Mouse (Mus musculus) common myeloid progenitor, adult 5-6 weeks (primary cell): Measurements from ENCODE around the gene Trim63. TPM values are rescaled to one million over a fixed set of nuclear protein-coding genes. Genes with fewer than 3 reads are reported as not detected.
"Not testable (repeated sequence)": the region's sequence is repeated elsewhere in the genome, so short reads cannot be mapped to it uniquely, and the experiment has no call there.

Experiments
- ATAC-seq: replicated peaks from 2 replicates; pipeline ENCODE4 v1.8.0; 2016; ENCODE audit warnings: low read depth, mild to moderate bottlenecking, moderate TSS enrichment, inconsistent platforms; ENCODE audit not compliant: poor library complexity, severe bottlenecking
- total RNA-seq: library from RNA; stranded (forward); fragments of 200-1000, 187-1606 nt; gene quantifications from 2 replicates; pipeline ENCODE4 v1.2.3, GENCODE M21; 2017

Gene Trim63
- total RNA-seq, 1 experiment from 2014 or later = not detected

DNA sequence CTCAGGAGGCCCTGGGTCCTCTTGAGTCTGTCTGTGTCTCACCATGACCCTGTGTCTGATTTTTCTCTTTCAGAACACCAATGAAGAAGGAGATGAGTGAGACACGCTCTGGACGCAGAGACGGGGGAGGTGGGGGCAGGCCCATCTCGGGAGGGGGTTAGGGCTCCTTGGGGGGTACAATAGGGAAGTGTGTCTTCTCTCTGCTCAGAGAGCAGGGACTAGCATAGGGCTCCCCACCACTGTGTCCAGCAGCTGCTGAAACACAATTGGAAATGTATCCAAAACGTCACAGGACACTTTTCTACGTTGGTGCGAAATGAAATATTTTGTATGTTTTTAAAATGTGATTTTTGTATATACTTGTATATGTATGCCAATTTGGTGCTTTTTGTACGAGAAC lies 13.9 kb downstream of the Trim63 start:
- no peak for ATAC-seq

DNA sequence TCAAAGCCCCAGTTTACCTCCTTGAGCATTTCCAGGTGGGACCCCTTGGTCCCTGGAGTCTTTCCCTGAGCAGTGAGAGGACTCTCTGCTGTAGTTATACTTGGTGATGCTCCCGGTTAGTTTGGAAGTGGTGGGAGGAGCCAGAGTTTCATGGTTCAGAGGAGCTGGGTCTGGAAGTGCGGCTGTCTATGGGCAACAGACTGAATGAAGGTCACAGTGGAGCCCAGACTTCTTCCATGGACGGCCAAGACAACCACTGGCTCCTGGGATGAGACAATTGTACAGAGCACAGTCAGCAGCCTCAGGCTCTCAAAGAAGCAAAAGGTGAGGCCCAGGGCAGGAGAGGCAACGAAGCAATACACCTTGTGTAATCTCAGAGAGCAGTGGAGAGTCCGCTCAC lies 15.4 kb downstream of the Trim63 start:
- ATAC-seq = no peak

DNA sequence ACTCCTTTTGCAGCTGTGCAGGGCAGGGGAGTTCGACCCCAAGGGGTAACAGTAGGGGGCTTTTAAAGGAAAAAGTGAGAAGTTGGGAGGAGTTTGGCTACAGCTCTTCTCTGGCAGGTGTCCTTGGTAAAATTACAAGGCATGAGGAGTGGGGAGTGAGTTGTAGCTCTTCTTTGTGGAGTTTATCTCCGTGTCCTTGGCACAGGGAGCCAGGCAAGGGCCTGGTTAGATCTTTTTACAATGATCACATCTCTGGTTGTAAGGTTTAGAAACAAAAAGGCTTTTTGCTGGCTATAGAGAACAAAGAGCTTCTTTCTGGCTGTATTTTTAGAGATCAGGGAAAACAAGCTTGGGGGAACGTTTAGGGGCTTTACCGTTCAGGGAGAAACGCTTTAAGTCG lies 26.3 kb downstream of the Trim63 start:
- ATAC-seq = not testable (repeated sequence)

DNA sequence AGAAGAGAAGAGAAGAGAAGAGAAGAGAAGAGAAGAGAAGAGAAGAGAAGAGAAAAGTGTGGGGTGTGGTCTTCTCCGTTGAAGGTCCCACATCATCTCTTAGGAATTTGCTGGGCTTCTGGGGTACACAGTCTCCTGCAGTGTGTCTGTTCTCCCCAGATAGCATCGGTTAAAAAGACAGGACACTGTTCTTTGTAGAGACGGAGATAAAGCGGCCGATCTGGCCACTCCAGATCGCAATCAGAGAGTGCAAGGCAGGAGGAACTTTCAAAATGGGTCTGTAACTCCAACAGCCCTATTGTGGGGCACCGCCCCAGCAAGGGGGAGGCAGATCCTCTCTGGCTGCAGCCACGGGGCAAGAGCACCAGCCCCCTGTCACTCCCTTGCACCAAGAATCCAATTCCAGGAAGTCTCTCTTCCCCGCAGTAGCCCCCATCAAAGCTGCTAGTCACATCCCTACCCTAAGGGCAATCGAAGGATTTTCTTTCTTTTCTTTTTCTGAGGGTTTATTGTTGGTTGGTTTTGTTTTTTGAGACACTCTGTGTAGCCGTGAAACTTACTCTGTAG lies 27.4 kb downstream of the Trim63 start:
- ATAC-seq = peak; percentile 50

DNA sequence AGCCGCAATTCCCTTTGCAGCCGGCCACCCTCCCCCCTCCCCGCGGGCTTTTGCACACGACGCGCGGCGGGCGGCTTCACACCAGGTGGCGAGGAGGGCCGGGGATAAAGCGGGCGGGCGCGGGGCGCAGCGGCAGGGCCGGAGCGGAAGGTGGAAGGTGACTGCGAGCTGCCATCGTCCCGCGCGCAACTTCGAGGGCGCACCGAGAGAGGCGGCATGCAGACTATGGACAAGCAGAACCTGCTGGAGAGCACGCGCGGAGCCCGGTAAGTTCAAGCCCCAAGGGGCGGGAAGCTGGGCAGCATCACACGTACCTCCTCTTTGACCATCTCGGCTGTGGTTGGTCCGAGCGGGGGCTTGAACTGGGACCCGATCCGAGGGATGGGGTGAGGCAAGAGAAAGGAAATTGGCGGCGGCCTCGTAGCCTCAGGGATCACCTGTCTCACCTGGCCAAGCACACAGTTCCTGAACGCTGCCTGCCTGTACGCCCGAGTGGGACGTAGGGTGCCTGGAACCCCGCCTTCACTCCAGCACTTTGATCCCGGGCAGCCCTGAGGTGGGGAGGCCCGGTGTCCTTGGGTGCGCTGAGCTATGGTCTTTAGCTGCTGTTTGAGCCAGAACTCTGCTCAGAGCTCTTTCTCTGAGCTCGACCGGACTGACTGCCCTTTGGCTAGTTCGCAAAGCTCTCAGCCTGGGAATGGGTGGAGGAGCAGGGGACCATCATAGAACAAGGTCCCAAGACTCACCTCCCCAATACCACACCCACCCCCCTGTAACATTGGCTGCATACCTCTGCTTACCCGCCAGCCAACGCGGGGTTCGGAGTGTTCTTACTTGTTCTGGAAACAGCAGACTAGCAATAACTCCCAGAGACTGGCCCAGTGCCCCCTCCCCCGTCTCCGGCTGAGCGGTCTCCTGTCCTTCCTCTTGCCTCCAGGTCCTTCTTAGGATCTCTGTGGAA lies 28.4 kb downstream of the Trim63 start, which contains the start of gene Slc30a2:
Slc30a2 (plus strand) TSS at position 111 of the 961 bp plus-strand sequence.
- 0 out of 2 replicates have a peak, but pooled peaks have one; percentile 42 for ATAC-seq

DNA sequence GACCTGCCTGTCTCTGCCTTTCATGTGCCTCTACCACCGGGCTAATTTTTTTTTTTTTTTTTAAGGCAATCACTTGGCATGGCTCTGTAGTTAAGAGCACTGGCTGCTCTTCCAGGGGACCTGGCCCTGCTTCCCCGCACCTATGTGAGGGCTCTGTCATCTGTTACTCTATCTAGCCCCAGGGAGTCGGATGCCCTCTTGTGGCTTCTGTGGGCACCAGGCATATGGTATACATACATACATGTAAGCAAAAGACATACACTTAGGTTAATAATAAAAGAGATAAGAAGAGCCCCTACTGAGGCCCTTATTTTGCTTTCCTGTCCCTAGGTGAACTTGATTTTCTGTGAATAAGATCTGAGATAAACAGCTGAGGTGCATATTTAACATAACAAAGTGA lies 29.7 kb downstream of the Trim63 start:
- ATAC-seq = no peak

DNA sequence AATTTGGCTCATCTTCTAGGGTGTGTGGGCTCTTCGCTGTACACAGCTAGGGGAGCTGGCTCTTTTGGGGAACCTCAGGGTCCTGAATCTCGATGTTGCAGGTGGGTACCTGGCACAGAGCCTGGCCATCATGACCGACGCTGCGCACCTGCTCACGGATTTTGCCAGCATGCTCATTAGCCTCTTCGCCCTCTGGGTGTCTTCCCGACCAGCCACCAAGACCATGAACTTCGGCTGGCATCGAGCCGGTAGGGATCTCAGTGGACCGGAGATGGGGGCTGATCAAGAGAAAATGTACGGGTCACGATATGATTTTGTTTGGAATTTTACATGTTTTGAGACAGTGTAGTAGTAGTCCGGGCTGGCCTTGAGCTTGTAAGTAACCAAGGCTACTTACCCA lies 30.9 kb downstream of the Trim63 start:
- ATAC-seq = no peak

DNA sequence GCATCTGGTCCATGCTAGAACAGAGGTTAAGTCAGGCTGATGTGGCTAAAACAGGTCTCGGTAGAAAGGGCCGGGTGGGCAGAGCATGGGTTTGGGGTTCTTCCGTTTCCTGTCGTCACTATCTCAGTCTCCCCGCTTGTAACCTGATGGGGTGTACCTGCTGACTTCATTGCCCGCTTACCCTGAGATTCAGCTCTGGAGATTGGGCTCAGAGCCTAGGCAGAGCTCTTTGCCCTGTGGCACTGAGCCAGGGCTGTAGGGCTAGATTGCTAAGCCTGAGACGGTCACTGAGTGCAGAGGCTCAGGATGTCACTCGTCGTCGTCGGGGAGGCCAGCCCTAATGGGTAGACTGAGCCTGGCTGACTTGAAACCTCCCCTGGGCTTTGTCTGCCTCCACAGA lies 33.2 kb downstream of the Trim63 start:
- no peak for ATAC-seq

DNA sequence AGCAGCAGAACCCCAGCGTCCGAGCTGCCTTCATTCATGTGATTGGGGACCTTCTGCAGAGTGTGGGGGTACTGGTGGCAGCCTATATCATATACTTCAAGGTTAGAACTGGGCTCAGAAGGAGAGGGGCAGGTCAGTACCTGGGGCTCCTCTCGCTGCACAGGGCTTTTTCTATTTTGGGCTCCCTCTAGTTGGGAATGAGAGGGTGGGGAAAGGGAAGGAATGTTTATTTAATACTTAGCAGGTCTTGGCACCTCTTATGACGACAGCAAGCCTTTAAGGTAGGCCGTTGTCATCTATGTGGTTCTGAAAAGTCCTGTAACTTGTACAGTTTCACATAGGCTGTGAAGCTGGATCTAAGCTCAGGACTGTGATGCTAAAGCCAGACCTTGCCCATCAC lies 33.6 kb downstream of the Trim63 start:
- no peak for ATAC-seq

DNA sequence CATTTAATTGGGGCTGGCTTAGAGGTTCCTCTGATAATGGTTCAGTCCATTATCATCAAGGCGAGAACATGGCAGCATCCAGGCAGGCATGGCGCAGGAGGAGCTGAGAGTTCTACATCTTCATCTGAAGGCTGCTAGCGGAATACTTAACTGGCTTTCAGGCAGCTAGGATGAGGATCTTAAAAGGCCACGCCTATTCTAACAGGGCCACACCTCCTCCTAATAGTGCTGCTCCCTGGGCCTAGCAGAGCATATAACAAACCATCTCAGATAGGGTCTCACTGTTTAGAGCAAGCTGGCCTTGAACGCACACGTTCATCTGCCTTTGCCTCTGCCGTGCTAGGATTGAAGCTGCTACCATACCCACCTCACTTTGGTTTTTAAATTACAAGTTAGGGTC lies 34.9 kb downstream of the Trim63 start:
- ATAC-seq = no peak

DNA sequence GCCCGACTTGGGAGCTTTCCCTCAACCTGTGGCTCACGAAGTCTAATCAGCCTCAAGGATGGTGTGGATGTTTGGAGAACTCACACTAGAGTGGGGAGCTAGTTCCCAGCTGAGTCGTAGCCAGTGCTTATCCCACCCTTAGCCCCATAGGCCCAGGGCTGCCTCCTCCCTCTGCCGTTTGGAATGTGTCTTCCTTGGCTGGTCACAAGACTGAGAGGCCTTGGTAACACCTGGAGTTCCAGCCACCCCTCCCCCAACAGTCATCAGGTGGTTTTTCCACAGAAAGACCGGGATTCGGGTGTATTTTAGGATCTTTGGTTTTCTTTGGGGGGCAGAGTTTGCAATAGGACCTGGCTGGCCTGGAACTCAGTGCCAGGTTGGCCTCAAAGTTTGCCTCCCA lies 35.7 kb downstream of the Trim63 start:
- no peak for ATAC-seq

DNA sequence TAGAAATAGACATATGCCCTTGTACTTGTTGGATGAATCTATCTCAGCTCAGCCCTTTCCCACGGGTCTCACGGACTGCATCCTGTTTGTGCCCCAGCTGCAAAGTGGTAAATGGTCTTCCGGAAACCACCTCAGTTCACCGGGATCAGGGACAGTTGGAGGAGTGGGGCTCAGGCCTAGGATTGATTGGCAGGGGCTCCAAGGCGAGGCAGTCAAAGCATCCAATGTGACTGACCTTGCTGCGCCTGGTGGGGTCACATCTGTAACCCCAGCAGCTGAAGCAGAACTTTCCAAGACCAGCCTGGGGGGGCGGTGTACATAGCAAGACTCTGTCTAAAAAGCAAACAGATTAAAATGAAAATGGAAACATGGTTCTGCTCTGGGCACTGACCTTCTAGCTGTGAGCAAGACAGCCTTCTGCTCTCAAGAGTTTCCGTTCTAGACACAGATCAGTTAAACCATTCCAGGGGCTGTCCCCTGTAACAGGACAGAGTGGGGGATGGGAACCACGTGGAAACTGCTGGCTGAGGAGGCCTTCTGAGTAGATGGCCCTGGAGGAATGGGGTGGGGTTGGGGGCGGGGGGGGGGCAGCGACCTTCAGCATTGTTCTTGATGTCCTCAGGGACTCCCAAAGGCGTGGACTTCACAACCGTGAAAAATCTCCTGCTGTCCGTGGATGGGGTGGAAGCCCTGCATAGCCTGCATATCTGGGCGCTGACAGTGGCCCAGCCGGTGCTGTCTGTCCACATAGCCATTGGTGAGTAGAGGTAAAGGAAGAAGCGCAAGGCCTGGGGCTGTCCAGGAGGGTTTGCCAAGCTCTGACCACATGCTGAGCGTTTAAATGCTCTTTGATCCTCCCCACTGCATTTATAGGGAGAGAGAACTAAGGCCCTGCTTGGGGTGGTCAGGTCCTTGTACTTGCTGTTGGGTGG lies 36.7 kb downstream of the Trim63 start:
- no peak for ATAC-seq

DNA sequence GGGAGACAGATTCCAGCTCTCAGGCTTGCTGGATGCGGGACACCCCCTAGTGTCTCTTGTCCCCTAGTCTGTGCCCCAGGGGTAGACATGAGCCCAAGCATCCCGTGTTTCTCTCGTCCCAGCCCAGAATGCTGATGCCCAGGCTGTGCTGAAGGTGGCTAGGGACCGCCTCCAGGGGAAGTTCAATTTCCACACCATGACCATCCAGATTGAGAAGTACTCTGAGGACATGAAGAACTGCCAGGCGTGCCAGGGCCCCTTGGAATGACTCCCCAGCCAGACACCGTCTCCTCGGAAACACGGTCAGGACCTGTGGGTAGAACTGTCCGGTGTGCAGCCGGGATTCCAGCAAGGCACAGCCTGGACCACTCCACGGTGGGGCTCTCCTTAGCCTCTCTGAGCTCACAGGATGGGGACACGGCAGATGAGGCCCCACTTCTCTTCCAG lies 37.4 kb downstream of the Trim63 start:
- no peak for ATAC-seq

DNA sequence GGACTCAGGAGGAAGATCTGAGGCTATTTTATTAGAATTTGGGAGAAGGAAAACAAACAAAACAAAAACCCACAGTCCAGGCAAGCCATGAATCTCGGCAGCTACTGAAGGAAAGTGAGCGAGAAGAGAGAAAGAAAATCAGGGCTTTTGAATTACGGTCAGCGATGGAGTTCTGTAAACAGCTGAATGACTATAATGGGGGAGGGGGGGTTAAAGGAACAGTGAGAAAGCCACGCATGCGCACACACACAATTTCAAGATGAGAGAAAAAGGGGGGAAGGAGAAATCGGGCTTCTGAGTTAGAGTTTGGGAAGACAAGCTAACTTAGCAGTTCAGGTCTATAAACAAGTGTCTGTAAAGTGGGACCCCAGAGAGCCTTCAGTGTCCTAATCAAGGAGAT lies 38.0 kb downstream of the Trim63 start:
- ATAC-seq = no peak

DNA sequence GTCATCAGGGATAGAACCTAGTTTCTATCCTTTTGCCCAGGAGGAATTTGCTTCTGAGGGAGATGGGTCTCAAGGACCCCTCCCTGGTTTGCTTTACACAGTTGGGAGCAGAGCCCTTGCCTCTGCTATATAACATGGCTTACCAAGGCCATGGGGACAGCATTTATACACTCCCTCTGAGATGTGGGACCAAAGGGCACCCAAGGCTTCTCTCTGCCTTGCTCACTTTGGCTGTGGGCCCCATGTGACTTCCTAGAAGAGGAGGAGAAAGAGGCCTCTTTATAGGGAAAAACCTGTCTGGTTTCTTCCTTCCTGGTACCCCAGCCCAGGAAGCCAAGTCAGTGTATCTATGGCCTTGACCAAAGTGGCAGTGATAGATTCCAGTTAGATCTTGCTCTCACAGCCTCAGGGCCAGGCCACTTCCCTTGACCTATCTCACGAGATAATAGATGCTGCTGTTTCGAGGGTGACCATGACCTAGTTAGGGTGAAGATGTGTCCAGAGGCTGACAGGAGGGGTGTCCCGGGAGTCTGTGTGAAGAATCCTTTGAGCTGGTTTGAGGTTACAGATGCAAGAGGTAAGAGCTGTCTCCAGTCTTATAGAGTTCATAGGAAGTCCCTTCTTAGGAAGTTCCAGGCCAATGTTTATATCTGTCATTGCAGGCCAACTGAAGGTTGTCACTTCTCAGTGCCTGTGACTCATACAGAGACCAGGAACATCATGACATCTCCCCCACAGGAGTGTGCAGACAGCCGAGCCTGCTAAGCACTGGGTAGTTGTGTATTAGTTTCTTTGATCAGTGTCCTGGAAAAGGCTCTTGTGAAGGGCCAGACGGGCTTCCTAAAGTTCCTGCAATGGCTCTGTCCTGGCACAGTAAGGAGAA lies 38.8 kb downstream of the Trim63 start:
- ATAC-seq = no peak

DNA sequence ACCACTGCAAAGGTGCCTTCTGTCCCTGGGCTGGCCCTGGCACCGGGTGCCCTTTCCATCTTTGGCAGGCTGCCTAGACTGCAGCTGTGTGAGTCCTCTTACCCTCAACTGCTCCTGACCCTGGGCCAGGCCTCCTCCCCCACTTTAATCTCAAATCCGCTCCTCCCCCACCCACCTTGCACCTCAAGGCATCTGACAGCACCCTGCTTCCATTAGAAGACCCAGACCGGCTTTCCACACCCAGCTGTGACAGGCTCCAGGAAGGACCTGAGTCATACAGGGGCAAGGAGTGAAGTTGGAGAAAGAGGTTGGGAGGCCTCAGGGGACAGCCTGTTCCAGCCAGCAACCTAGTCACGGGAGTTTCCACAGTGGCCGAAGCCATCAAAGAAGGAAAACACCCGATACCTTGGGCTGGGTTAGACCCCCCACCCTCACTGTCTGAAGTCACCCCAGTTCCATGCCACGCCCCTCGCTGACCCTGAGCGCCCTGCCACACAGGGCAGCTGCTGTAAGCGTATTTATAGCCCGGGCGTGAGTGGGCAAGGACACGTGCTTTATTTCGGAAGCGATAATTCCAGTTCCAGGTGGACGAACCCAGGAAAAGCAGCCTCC lies 41.0 kb downstream of the Trim63 start:
- no peak for ATAC-seq

DNA sequence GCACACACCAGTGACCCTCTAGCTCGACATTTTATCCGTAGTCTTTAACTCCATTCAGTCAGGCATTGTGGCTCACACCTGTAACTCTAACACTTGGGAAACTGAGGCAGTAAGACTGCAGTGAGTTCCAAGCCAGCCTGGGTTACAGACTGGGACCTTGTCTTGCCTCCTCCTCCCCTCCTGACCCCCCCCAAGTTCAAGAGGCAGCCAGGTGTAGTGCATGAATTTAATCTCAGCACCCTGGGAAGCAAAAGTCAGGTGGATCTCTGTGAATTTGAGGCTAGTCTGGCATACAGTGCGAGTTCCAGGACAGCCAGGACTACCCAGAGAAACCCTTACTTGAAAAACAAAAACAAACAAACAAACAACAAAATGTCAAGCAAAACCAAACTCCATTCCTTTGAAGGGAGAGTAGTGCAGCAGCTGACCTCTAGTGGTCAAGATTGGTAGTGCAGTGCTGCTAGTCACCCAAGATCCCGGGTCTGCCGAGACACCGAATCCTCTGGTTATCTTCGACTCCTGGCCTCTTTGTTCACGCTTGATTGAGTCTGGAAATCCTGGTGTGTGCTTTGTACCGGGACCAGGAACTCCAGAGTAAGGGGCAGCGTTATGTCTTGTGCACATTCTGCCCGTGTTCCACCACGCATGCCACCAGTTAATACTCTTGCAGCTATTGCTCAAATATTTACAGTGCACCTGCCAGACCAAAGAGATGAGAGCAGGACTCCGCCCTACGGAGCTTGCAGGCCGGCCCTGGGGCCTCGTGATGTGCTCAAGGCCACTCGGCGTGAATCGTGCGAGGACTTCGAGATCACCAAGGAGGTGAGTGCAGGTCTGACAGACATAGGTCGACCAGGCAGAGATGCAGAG lies 41.9 kb downstream of the Trim63 start:
- peak; percentile 79 for ATAC-seq

DNA sequence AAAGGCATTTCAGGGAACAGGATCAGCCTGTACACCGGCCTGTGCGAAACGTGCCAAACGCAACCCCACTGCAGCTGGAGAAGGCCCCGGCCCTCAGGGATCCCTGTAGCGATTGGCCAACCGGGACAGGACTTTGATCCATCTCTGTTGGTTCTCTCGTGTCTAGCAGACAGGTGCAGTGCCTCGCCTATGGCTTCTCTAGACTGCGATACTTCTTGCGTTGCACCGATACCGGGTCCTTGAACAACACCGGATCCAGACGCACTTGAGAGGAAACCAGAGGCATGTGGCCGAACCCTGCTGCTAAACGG lies 42.5 kb downstream of the Trim63 start:
- no peak for ATAC-seq
